Mouse (Mus musculus) layer of hippocampus, adult 2 months (tissue): ENCODE data around the gene Rffl. TPM values are rescaled to one million over a fixed set of nuclear protein-coding genes. Genes with fewer than 3 reads are reported as not detected.

ENCODE experiments used
- DNase-seq, 2 experiments: peaks; one replicate each; pipeline ENCODE4 v3.0.0; 2022; ENCODE audit warnings: low spot score in 2 of 2
- H3K27ac ChIP-seq: fragments of 200-600 bp; 2 replicates; pipeline ENCODE4 v1.8.1; 2022
- H3K4me3 ChIP-seq: fragments of 200-600 bp; 2 replicates; pipeline ENCODE4 v1.8.1; 2022; ENCODE audit warnings: mild to moderate bottlenecking
- CTCF ChIP-seq: fragments of 200-600 bp; conservative IDR thresholded peaks from 2 replicates; pipeline ENCODE4 v1.8.1; 2022; ENCODE audit warnings: antibody characterized with exemption, mild to moderate bottlenecking, moderate library complexity
- long read RNA-seq, 2 experiments: library from polyadenylated mRNA; stranded (forward); transcript quantifications; one replicate each; pipeline ENCODE4 v2.0.0; 2021; ENCODE audit warnings: borderline mapping rate in 2 of 2
- total RNA-seq, 2 experiments: library from RNA; stranded (reverse); gene quantifications; 2 replicates each; pipeline ENCODE4 v1.2.3; 2021

Rffl gene
- 10 to 100 TPM in 1 of 2 experiments, 1 to 10 TPM in 1; 9.5 to 10.9 TPM for total RNA-seq
- long read RNA-seq, experiment 1, transcript Rffl-206 (7 exons, 3,489 nt), result major isoform, 7 of 19 reads
- long read RNA-seq, experiment 1, partial matches to known transcripts, result 2 of 19 reads
- long read RNA-seq, experiment 1, other reads (novel, unspliced or antisense), result 10 of 19 reads
- long read RNA-seq, experiment 2, partial matches to known transcripts, result 2 of 17 reads
- long read RNA-seq, experiment 2, other reads (novel, unspliced or antisense), result 12 of 17 reads

DNA sequence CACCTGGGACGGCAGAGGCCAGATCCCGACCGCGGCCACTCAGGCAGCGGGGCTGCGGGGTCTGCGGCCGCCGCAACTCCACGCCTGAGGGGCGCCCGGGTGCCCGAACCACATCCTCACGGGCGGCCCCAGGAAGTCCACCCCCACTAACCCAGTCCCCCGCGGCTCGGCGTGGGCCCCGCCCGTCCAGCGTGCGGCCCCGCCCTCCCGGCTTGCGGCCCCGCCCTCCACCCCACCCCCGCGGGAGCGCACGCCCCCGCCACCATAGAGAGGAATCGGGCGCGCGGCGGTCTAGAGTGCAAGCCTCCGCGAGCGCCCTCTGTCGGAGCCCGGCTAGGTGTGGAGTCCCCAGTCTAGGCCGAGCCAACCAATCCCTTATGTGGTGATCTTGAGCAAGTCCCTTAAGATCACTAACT, at the start of gene Rffl:
TSS of gene Rffl (minus strand) at position 180 of the 416 bp plus-strand sequence.
- Histone ChIP-seq H3K4me3 (peak within 1 kb of the TSS; percentile 88), H3K27ac (peak within 1 kb of the TSS; percentile 85)
- peak; percentile 89 to 98 for DNase-seq
- peak; percentile 79 for TF ChIP-seq CTCF

DNA sequence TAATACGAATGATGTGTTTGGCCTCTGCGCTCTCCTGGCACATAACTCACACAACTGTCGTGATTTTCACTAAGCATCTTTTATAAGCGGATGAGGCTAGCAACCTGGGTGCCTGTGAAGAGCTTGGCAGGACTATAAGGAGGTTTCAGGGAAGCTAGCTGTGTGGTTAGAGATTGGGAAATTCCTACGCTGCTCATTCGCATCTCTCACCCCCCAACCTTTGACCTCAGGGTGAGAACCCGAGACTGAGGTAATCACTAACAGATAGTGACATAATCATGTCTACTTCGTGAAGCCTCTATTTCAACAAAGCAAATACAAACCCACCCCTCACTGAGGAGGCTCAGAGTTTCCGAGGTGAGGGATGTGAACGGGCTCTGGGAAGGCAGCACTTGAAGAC, 49.8 kb upstream of the Rffl start:
- no peak overlapping the region for H3K4me3 ChIP-seq

DNA sequence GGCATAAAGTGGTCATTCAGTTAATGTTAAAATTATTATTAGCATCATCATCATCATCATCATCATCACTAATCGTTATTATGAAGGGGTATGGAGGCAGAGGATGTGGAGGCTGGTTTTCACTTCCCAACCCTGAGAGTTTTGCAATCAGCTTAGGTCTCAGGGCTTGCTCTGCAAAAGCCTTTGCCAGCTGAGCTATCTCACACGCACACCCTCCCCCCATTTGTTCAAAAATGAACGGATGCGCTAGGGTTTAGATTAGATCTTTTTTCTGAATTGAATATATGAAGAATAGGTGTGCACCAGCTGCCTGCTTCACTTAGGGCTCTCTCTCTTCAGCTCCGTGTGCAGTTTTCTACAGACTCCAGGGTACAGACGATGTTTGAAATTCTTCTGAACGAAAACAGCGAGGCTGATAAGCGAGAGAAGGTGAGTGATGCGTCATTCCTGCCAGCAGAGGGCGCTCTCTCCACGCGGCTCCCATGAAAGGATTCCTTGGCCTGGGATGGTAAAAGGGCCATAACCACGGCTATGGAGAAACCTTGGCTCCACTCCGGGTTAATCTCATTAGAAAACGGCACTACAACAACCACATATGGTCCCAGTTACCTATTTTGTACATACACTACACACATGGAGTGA, 43.8 kb upstream of the Rffl start:
- H3K27ac ChIP-seq, result no peak overlapping the region
- DNase-seq, result peak; percentile 34 to 78
- peak; percentile 94 for TF ChIP-seq CTCF
- H3K4me3 ChIP-seq, result peak overlapping the region; percentile 37; the same call in 1 of the 2 replicates

More for the DNA sequence above, 49.8 kb upstream of the Rffl start:
- TF ChIP-seq CTCF, result no peak
- no peak overlapping the region for H3K27ac ChIP-seq
- DNase-seq, result no peak

DNA sequence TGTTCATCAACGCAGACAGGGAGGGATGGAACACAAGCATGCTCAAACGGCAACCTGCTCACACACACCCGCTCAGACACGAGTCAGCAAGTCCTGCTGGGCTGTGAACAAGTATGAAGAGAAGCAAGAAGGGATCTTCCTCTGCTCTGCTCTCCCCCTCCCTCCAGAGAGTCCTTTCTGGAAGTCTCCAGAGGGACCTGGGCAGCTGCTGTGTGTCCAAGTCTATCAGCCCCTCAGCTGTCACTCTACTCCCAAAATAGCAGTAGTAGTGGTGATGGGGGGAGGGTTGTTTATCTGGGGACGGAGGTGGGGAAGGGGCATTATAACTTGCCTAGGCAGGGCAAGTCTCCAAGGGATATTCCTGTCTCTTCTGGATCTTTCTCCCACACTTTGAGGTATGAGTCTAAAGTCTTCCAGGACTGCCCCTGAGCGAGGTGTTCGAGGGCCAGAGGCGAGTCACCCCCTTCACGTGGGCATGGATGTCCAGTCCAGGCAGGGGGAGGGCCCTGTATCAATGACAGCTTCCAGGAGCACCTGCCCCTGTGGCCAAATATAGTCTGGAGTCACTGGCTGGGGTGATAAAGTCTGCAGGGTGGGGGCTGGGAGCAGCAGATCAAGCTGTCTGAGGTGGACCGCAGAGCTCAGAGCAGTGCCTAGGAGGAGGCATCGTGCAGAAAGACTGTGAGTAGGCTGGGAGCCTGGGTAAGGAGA, 39.8 kb upstream of the Rffl start:
- DNase-seq, result no peak
- Histone ChIP-seq H3K27ac (no peak overlapping the region), H3K4me3 (no peak overlapping the region)
- TF ChIP-seq CTCF, result no peak

DNA sequence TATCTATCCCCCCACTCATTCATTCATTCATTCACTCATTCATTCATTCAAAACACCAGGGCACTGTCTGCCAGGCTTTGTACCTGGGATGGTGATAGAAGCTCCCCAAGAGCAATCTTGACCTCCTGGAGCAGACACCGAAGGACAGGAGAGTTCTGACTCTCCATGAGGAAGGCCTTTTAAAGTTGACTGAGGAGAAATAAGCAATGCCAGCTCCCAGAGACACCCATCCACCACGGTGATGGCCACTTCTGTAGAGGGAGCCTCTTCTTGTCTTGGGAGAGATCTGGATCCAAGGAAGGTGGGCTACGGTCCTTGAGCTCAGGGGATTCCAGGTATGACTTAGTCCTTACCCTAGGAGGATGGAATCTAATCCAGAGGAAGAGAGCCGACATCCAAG, 39.2 kb upstream of the Rffl start, which contains the start of gene Unc45b:
TSS of gene Unc45b (plus strand) at position 301 of the 400 bp plus-strand sequence.
- H3K27ac ChIP-seq, result no peak within 1 kb of the TSS
- no peak for TF ChIP-seq CTCF
- no peak for DNase-seq
- H3K4me3 ChIP-seq, result no peak within 1 kb of the TSS

DNA sequence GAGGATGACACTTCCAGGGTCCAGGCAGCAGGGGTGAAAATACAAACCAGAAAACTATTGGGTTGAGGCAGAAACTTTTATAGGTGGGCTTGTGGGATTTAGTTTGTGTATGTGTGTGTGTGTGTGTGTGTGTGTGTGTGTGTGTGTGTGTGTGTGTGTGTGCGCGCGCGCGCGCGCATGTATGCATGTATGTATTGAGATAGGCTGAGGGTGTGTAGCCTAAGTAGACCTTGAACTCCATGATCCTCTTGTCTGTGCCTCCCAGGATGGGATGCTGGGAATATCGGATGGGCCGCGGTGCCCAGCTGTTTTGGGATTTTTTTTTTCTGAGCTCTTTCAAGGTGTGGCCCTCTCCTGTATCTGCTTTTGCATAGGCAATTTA, 37.6 kb upstream of the Rffl start:
- no peak for DNase-seq
- TF ChIP-seq CTCF, result no peak
- Histone ChIP-seq H3K4me3 (peak overlapping the region; percentile 96), H3K27ac (no peak overlapping the region)

DNA sequence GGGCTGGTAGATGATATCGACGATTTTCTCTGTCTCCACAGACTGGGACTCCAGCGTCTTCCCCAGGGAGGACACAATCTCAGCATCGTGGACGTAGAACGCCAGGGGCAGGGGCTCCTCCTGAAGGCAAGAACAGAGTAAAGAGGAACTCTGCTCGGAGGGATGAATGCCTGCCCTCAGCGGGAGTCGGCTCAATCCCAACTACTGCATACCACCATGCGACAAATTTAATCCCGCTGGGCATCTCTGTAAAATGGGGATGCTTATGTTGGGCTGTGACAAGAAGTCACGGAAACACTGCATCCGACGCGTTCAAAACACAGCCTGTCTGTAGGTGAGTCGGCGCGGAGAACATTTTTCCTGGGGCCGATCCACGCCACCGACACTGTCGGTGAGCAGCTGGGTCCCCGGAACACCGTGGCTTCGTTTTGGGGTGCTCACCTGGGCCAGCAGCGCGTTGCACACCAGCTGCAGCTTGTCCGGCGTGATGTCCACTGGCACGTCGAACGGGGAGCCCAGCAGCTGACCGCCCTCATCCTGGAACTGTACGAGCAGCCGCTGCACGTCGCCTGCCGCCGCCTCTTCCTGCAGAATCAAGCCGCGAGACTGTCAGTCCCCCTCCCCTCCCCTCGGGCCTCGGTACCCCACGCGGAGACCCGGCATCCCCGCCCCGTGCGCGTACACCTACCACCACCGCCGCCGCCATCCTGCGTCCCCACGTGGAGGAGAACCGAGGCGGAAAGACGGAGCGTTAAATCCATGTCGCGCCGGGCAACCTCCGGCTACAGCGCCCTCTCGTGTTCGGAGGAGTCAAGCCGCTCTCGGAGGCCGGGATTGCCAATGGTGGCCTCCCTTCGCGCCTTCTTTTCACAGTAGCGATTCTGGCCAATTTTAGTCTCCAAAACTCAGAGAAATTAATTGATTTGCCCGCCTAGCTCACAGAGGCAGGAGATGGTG, 36.9 kb upstream of the Rffl start, which contains the start of gene Nle1:
TSS of gene Nle1 (minus strand) at position 761 of the 957 bp plus-strand sequence.
- peak; percentile 91 to 97 for DNase-seq
- peak within 1 kb of the TSS; percentile 96 for H3K4me3 ChIP-seq
- H3K27ac ChIP-seq, result peak within 1 kb of the TSS; percentile 76
- TF ChIP-seq CTCF, result peak; percentile 97

DNA sequence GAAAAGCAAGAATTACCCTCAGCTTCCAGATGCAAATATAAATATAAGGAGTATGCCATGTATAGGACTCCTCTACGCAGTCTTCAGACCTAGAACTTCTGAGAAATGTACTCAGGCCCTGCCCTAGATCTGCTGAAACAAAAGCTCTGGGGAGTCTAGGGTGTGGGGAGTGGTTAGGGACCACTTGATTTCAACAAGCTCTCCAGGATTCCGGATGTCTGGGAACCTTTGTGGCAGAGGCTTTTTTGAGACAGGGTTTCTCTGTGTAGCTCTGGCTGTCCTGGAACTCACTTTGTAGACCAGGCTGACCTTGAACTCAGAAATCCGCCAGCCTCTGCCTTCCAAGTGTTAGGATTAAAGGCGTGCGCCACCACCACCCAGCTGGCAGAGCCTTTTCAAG, 34.8 kb upstream of the Rffl start:
- TF ChIP-seq CTCF, result no peak
- no peak overlapping the region for H3K4me3 ChIP-seq
- no peak for DNase-seq
- H3K27ac ChIP-seq, result no peak overlapping the region

DNA sequence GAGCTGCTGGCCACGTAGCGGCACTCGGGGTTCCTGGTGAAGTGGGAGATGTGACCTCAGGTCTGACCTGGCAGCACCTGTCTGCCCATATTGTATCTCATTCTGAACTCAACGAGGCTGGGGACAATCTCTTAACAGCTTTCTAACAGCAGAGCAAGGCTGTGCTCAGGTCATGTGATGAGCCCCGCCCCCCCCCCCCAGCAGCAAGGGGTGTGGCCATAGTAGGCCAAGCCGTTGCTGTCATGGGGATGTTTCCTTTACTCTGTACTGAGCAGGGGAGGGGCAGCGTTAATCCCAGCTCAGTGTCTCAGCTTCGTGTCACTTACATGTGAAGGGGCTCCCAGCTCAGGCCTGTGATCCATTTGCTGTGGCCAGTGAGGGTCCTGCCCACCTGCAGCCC, 33.9 kb upstream of the Rffl start:
- no peak for DNase-seq
- no peak overlapping the region for H3K27ac ChIP-seq
- H3K4me3 ChIP-seq, result no peak overlapping the region
- no peak for TF ChIP-seq CTCF

DNA sequence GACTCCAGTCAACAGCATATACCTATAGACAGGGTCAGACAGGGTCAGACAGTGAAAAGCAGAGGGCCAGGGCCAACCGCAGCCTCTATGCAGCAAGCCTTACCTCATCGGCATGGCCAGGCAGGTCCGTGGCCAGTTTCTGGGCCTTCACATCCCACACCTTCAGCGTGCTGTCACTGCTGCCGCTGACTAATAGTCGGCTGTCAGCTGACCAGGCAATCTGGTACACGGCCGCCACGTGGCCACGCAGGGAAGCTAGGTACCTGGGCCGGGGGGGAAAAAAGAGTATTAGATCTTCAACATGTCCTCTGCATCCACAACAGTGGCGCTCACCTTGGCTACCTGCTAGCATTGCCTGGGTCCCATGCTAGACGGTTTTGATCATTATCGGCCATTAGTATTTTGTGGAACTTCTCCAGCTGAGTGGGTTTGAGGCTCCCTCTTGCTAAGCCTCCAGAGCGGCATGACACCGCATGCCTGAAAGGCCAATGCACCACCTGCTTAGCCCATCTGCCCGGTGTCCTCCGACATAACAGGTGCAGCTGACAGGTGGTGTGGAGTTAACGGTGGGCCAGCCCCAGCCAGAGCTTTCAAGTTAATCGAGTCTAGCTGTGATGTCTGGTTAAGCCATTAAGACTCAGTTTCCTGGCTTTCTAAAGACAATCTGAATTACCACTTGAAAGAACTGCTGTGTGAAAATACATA, 30.7 kb upstream of the Rffl start:
- DNase-seq, result no peak
- no peak overlapping the region for H3K4me3 ChIP-seq
- H3K27ac ChIP-seq, result no peak overlapping the region
- TF ChIP-seq CTCF, result no peak

DNA sequence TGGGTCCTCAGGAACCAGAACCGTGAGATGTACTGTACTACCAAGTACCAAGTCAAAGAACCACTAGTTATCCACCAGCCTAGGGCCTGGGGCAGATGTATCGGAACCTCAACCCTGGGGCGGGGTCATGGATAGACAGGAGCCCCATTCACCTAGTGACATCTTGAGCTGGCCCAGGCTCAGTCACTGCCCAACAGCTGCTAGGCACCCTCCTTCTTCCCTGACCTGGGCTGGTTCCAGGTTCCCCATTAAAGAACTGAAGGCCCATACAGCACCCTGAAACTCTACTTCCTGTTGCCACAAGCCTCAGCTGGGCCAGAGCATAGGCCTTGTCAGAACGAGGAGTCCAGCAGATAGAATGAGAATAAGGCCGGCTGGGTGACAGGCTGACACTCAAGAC, 28.7 kb upstream of the Rffl start:
- Histone ChIP-seq H3K4me3 (no peak overlapping the region), H3K27ac (no peak overlapping the region)
- DNase-seq, result no peak
- TF ChIP-seq CTCF, result no peak

DNA sequence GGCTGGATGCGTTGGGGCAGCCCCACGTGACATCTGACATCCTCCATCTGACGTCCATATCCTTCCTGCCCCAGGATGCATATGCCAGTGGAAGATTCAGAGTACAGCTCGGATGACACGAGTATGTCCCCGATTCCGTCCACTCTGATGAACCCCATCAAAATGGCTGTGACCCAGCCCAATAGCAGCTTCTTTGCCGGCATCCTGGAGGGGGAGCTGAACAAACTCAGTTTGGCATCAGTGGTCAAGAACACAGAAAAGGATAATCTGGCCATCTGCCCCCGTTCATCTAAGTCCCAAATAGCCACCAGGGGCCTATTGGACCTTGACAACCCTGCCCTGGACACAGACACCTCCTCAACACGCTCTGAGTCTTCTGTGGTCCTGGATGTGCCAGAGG, 26.5 kb upstream of the Rffl start:
- Histone ChIP-seq H3K27ac (no peak overlapping the region), H3K4me3 (no peak overlapping the region)
- DNase-seq, result no peak
- TF ChIP-seq CTCF, result no peak
